Mouse (Mus musculus): ENCODE results near the gene Ccin.

Ccin gene

DNA sequence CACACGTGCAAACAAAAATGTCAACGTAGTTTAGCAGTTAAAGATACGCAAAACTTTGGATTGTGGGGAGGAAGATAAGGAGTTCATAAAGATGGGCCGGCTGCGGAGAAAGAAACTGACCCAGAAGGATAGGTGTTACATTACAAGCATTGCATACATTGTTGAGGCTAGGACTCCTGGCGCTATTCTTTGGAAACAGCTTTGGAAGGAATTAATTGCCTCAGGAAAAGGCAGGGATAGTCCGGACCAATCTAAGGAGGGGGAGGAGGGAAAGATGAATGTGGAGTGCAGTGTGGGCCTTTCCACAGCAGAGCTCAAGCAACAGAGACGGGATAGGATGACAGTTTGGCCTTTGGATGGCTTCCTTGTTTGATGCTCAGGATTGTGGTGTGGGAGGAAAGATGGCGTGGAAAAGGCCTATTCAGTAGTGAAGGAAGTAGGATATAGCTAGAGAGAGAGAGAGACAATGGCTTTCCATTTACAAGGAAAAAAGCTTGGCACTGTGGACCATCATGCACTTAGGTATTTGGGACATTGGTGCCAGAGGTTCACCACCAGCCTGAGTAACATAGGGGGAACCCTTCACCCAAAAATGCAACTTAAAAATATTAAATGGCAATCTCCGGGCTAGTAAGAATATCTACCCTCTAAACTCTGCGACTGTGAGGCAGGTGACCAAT, 30.2 kb downstream of the Ccin start:
- no peak for DNase-seq (ENCODE audit: low read depth, low spot score)

GRCm38 (mm10) chr4:44016071-44016470, 32.8 kb downstream of the Ccin start:
- no peak for DNase-seq (ENCODE audit: low read depth, low spot score)

DNA sequence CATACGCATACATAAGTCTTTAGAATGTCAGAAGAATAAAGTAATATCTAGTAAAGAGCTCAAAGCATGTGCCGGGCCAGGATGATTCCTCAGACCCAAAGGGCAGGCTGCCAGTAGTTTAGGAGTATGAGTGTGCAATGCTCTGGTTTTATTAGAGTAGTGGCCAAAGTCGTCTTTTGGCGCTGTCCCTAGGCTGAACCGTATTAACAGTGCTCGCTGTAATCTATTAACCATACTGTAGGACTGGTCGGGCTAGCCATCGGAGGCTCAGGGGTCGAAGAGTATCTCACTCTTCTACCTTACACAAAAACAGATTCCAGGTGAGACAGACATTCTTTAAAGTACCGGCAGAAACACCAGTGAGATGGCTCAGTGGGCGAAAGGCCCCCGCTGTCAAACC, 33.5 kb downstream of the Ccin start:
- no peak for DNase-seq (ENCODE audit: low read depth, low spot score)

DNA sequence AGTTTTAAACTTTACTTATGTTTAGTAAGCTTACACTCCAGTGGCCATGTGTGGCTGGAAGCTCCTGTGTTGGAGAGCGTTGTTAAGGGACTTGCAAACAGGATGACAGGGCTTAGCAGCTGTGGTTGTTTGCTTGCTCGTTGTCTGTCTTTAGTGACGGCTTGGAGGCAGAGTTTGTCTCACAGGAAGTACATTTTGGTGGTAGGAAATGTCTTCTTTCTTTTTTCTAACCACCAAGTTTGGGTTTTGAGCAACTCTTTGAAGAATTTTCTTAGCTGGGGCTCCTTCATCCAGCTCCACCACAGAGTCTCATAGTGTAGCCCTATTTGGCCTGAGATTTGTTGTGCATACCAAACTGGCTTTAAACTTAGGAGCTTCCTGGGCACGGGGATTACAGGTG, 39.0 kb downstream of the Ccin start:
- peak; percentile 85 for DNase-seq (ENCODE audit: low read depth, low spot score)

DNA sequence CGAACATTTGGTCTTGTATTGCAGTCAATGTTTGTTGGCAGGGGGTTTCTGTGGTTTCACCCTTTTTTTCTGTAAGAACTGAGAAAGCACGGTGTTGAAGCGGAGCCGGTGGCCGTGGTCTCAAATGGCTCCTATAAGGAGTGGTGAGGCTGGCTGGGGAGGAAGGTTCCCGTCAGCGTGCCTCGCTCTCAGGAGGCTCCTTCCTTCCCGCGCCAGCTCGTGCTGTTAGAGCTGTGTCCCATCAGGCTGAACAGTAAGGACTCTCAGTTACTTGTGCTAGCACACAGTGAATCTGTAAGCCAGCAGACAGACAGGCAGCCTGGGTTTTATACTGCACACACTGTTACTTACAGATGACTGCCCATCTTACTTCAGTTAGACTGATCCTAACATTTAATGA, 39.5 kb downstream of the Ccin start:
- no peak for DNase-seq (ENCODE audit: low read depth, low spot score)

- DNase-seq (ENCODE audit: low read depth, low spot score), result no peak
These were observed 40.4 kb downstream of the Ccin start for GRCm38 (mm10) chr4:44023681-44024080.

DNA sequence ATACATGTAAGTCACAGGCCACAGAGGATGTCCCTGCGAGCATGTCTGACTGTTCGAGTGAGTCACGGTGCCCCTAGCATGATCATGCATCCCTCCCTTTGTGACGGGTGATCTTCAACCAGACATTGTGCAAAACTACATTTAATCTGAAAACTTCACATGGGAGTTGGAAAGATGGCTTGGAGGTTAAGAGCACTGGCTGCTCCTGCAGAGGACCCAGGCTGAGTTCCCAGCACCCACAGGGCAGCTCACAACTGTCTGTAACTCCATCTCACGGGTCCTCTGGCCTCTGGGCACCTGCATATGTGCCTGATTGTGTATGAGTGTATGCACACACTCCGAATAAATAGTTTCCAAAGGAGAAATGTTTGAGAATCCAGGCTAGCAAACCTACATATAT, 41.0 kb downstream of the Ccin start:
- DNase-seq (ENCODE audit: low read depth, low spot score), result no peak

- no peak for DNase-seq (ENCODE audit: low read depth, low spot score)
These were observed 42.3 kb downstream of the Ccin start for GRCm38 (mm10) chr4:44025570-44025969.

DNA sequence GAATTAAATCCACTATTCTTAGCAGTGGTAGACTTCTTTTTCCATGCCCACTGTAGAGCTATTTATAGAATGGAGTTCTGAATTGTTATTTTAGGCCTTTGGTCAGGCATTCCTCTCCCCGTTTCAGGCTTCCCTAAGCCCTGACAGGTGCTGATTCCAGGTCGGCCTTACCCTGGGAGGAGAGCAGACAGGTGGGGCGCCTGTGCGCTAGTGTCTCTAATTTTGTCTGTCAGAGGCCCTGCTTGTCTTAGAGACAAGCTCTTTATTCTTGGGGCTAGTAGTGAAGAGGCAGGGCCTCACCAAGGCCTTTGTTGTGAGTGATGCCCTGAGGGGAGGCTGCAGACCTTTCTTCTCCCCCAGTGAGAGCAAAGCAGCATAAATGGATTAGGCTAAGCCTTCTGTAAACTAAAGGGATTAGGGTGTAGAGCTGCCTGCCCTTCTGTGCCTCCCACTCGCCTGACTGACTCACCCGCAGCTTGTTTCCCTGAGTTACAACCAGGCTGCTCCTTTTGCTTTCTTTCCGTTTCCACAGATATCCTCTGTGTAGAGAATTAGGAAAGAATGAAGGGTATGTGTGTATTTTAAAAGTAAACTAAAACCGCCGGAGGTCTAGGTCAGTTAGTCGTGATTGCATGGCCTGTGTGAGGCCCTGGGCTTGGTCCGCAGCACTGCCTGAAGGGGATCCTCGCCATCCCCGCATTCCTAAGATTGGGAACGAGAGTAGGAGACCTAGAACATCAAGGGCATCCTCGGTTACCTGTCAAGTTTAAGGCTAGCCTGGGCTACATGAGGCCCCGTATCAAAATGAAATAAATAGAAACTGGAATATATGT, 45.2 kb downstream of the Ccin start:
- no peak for DNase-seq (ENCODE audit: low read depth, low spot score)

- DNase-seq (ENCODE audit: low read depth, low spot score), result no peak
These were observed 46.4 kb downstream of the Ccin start for GRCm38 (mm10) chr4:44029661-44030066.

- no peak for DNase-seq (ENCODE audit: low read depth, low spot score)
These were observed 48.2 kb downstream of the Ccin start for GRCm38 (mm10) chr4:44031521-44031920.

Data from CD4-positive, CD25-positive, alpha-beta regulatory T cell, adult 2 months (primary cell).